Mouse (Mus musculus) G1E (cell line): Measurements from ENCODE around the gene Coro2a. TPM values are rescaled to one million over a fixed set of nuclear protein-coding genes. Genes with fewer than 3 reads are reported as not detected.
"Not testable (repeated sequence)": the region's sequence is repeated elsewhere in the genome, so short reads cannot be mapped to it uniquely, and the experiment has no call there.

Source experiments
- ATAC-seq: 2 replicates; pipeline ENCODE4 v1.8.0; 2016; ENCODE audit warnings: mild to moderate bottlenecking; ENCODE audit not compliant: insufficient number of reproducible peaks, poor library complexity, low FRiP score, severe bottlenecking; ENCODE audit errors: extremely low read depth
- DNase-seq: peaks from one replicate; pipeline ENCODE4 v3.0.0; 2012; ENCODE audit warnings: low spot score
- H3K27me3 ChIP-seq: 2 replicates; pipeline ENCODE4 v1.6.1; 2012; ENCODE audit warnings: mild to moderate bottlenecking, low read length, inconsistent platforms; ENCODE audit not compliant: insufficient read depth
- H3K36me3 ChIP-seq: replicated peaks from 2 replicates; pipeline ENCODE3; 2012; ENCODE audit warnings: mild to moderate bottlenecking, inconsistent platforms
- H3K4me1 ChIP-seq: 2 replicates; pipeline ENCODE4 v1.6.1; 2012; ENCODE audit warnings: low read depth, low read length, inconsistent platforms, mixed read lengths; ENCODE audit not compliant: insufficient read depth
- H3K4me3 ChIP-seq: 2 replicates; pipeline ENCODE4 v1.5.1; 2012; ENCODE audit warnings: low read depth, mild to moderate bottlenecking, inconsistent platforms, low read length, moderate library complexity, mixed read lengths
- H3K9me3 ChIP-seq: replicated peaks from 2 replicates; pipeline ENCODE4 v1.6.1; 2012; ENCODE audit warnings: inconsistent platforms
- CTCF ChIP-seq: IDR thresholded peaks from 2 replicates; pipeline ENCODE4 v1.5.1; 2012; ENCODE audit warnings: low read depth, low read length, inconsistent platforms, mixed read lengths
- GATA1 ChIP-seq: IDR thresholded peaks from 2 replicates; pipeline ENCODE4 v1.6.1; 2012; ENCODE audit warnings: borderline replicate concordance, low read length, inconsistent platforms, mixed read lengths
- GATA2 ChIP-seq: IDR thresholded peaks from 2 replicates; pipeline ENCODE4 v1.6.1; 2012; ENCODE audit warnings: low read depth, low read length, inconsistent platforms, borderline replicate concordance
- POLR2AphosphoS5 ChIP-seq: IDR thresholded peaks from 2 replicates; pipeline ENCODE4 v1.6.1; 2012; ENCODE audit warnings: low read depth, low read length, inconsistent platforms; ENCODE audit not compliant: insufficient replicate concordance
- TAL1 ChIP-seq: conservative IDR thresholded peaks from 2 replicates; pipeline ENCODE4 v1.6.1; 2012; ENCODE audit warnings: low read depth, low read length, inconsistent platforms, mixed read lengths
- polyA plus RNA-seq: library from polyadenylated mRNA; stranded (reverse); fragments of >175 nt; gene quantifications from 2 replicates; pipeline ENCODE4 v1.2.3, GENCODE M21; 2012
- total RNA-seq, 2 experiments: library from RNA; stranded (forward) in 1 of 2; stranded (reverse) in 1 of 2; fragments of 200-1000 nt in 1 of 2; fragments of >200 nt in 1 of 2; fragmentation: Nextera tagmentation in 1 of 2; gene quantifications; 2 replicates each; pipeline ENCODE4 v1.2.3; 2014 to 2017

The Coro2a gene
- total and polyA plus RNA-seq, 3 experiments: 79.5 to 501 (median 158) TPM

GRCm38 (mm10) chr4:46639866-46640265 lies 37.9 kb upstream of the Coro2a start:
- H3K4me3 ChIP-seq: no peak overlapping the region
- peaks cover 32% of the 10 kb centered on the region for H3K27me3 ChIP-seq
- no peak for ATAC-seq
- peaks cover 8% of the 10 kb centered on the region; the same call in 1 of the 2 replicates for H3K4me1 ChIP-seq
- H3K9me3 ChIP-seq: no peaks in the 10 kb centered on the region
- DNase-seq: no peak
- no peak for TF ChIP-seq CTCF
- no peak for TF ChIP-seq GATA2
- no peak for TF ChIP-seq TAL1
- TF ChIP-seq POLR2AphosphoS5: no peak
- TF ChIP-seq GATA1: no peak
- H3K36me3 ChIP-seq: no peaks in the 10 kb centered on the region

DNA sequence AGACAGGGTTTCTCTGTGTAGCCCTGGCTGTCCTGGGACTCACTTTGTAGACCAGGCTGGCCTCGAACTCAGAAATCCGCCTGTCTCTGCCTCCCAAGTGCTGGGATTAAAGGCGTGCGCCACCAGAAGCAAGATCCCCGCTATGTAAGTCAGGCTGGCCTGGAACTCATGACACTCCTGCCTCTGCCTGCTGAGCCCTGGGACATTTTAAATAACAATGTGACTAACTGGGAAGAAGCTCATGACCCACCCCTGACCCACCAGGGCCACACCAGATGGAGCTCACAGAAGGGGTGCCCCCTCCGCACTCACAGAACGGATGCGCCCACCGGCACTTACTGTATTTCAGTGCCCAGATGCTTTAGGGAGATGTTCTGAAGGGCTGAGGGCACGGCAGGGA lies 35.2 kb upstream of the Coro2a start:
- H3K9me3 ChIP-seq, H3K4me3 ChIP-seq, H3K36me3 ChIP-seq, H3K4me1 ChIP-seq, ATAC-seq, DNase-seq: not testable (repeated sequence)
- peaks cover 36% of the 10 kb centered on the region for H3K27me3 ChIP-seq

DNA sequence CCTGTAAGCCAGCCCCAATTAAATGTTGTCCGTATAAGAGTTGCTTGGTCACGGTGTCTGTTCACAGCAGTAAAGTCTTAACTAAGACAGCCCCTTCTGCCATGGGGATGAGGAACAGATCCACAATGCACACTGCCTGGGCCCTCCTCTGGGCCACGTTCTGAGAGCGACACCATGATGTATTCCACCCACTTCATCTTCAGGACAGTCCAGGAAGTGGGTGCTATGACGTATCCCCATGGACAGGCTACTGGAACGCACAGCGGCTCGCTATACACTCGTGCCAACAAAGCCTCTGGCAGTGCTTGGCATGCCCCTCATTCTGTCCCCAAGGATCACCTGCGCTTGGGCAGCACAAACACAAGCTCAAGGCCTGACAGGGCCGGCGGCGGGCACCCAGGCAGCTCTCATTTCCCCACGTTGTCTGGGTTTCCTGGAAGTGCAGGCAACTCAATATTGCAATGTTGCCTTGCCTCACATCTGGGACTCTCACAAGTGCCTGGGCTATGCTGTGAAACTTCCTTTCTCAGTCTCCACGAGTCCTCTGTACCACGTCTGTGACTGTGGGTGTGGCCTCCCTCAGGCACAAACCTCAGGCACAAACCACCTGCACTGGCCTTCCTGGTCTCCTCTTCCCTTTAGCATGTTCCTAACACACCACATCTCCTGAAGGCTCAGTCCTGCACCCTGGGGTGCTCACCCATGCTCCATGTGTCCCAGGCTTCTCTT lies 33.9 kb upstream of the Coro2a start:
- ATAC-seq (no peak), DNase-seq (no peak)
- H3K27me3 ChIP-seq: peaks cover 44% of the 10 kb centered on the region
- no peaks in the 10 kb centered on the region for H3K36me3 ChIP-seq
- H3K4me3 ChIP-seq: no peak overlapping the region
- H3K9me3 ChIP-seq: no peaks in the 10 kb centered on the region
- H3K4me1 ChIP-seq: peaks cover 4% of the 10 kb centered on the region; the same call in 1 of the 2 replicates
- TF ChIP-seq CTCF: no peak
- no peak for TF ChIP-seq GATA1
- TF ChIP-seq TAL1: no peak
- TF ChIP-seq GATA2: no peak
- no peak for TF ChIP-seq POLR2AphosphoS5

DNA sequence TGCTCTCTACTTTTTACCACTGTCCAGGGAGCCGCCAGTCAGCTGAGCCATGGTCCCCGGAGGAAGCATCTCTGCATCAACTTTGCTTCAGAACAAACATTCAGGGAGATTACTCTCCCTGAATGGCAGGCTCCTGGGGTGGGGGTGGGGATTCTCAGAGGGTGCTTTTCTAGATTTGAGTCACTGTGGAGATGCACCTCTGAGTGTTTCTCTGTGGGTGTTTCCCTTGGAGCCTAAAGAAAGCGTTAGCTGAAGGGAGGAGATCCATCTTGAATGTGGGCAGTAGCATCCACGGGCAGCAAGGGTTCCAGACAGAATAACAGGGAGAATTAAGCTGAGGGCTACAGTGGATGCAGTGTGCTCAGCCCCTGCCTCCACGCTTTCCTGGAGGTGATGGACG lies 32.9 kb upstream of the Coro2a start:
- ATAC-seq: no peak
- Histone ChIP-seq H3K4me3 (no peak overlapping the region), H3K27me3 (peaks cover 50% of the 10 kb centered on the region), H3K4me1 (peaks cover 4% of the 10 kb centered on the region; the same call in 1 of the 2 replicates), H3K36me3 (no peaks in the 10 kb centered on the region), H3K9me3 (no peaks in the 10 kb centered on the region)
- TF ChIP-seq POLR2AphosphoS5 (no peak), GATA1 (no peak), TAL1 (no peak), GATA2 (no peak), CTCF (no peak)
- no peak for DNase-seq

GRCm38 (mm10) chr4:46633565-46633964 lies 31.6 kb upstream of the Coro2a start:
- peaks cover 56% of the 10 kb centered on the region for H3K27me3 ChIP-seq
- ATAC-seq, H3K4me1 ChIP-seq, DNase-seq, H3K4me3 ChIP-seq, H3K9me3 ChIP-seq, H3K36me3 ChIP-seq: not testable (repeated sequence)

GRCm38 (mm10) chr4:46632465-46632864 lies 30.5 kb upstream of the Coro2a start:
- H3K4me3 ChIP-seq: no peak overlapping the region
- ATAC-seq (no peak), DNase-seq (no peak)
- peaks cover 62% of the 10 kb centered on the region for H3K27me3 ChIP-seq
- TF ChIP-seq POLR2AphosphoS5 (no peak), CTCF (no peak), GATA2 (no peak), GATA1 (no peak), TAL1 (no peak)
- H3K36me3 ChIP-seq: no peaks in the 10 kb centered on the region
- peaks cover 4% of the 10 kb centered on the region; the same call in 1 of the 2 replicates for H3K4me1 ChIP-seq
- no peaks in the 10 kb centered on the region for H3K9me3 ChIP-seq

- Histone ChIP-seq H3K4me1 (no peaks in the 10 kb centered on the region), H3K9me3 (no peaks in the 10 kb centered on the region), H3K4me3 (no peak overlapping the region), H3K27me3 (peaks cover 67% of the 10 kb centered on the region), H3K36me3 (no peaks in the 10 kb centered on the region)
- ATAC-seq (no peak), DNase-seq (no peak)
- no peak for TF ChIP-seq TAL1
- no peak for TF ChIP-seq POLR2AphosphoS5
- TF ChIP-seq GATA2: no peak
- no peak for TF ChIP-seq GATA1
- no peak for TF ChIP-seq CTCF
Measured at GRCm38 (mm10) chr4:46630390-46630789, 28.4 kb upstream of the Coro2a start.
